Mouse (Mus musculus): Measurements from ENCODE around the gene Tnfrsf17.
"Not testable (repeated sequence)": the region's sequence is repeated elsewhere in the genome, so short reads cannot be mapped to it uniquely, and the experiment has no call there.

The Tnfrsf17 gene

DNA sequence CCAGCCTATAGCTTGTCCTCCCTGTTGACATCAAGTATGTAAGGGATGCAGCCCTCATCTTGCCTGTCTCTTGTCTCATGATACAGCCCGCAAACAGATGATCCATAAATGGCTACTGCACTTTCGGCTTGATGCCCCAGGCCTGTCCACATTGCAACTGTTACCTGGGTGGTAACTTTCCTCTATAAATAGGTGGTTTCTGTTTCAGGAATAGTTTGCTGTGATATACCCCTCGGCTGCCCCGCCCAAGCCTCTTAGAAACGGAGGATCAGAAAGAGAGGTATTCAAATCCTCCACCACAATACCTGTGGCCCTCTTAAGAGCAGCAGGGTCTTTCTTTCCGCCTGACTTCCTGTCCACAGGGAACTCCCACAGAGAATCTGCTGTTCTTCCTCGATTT, at the start of gene Tnfrsf17:
Gene Tnfrsf17 (plus strand): TSS at position 301 of the 400 bp plus-strand sequence.
- no peak for DNase-seq

DNA sequence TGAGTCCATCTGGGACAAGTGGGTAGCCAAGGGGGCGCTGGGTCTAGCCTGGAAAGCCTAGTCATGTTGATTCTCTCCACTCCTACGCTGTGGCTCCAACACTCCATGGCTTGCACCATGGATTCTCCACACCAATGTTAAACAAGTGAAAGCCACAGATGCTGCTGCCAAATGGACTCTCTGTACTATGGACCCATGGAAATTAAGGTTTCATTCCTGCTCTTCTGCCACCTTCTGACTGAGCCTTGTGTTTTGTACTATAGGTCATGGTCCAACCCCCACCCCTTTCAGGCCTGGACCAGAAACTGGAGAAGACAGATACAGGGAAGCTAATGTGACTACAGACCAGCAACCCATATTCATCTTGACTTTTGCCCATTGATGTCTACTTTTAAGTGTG, 47.1 kb upstream of the Tnfrsf17 start:
- DNase-seq: no peak

DNA sequence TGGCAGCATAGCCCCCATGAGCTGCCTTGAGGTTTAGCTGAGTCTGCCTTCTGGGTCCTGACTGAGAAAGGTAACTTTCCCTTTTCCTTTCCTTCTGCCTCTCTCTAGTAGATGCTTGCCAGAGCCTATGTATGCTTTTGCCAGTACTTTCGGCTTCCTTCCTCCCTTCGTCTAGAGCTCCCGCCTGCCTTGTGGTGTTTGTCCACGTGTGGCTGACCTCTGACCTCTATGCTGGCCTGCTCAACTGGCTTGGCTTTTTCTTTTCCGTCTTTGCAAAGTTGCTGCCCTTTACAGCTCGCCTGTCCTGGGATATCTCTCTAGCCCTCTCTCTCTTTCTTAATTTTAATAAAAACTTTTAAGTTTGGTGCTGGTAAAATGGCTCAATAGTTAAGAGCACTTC, 43.8 kb upstream of the Tnfrsf17 start:
- DNase-seq: no peak

DNA sequence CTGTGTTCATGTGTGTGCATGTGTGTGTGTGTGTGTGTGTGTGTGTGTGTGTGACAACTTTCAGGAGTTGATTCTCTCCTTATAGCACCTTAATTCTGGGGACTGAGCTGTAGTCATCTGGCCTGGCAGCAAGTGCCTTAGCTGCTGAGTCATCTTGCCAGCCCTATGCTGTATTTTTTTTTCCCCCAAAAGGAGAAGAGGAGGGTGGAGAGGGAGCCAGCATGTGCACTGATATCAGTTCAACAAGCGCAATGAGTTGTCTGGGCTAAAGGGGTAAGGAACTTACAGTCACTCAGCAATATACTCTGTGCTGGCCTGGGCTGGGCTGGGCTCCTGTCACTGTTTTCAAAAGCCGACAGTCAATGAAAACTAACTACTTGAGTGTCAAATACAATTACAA, 43.0 kb upstream of the Tnfrsf17 start:
- no peak for DNase-seq

DNA sequence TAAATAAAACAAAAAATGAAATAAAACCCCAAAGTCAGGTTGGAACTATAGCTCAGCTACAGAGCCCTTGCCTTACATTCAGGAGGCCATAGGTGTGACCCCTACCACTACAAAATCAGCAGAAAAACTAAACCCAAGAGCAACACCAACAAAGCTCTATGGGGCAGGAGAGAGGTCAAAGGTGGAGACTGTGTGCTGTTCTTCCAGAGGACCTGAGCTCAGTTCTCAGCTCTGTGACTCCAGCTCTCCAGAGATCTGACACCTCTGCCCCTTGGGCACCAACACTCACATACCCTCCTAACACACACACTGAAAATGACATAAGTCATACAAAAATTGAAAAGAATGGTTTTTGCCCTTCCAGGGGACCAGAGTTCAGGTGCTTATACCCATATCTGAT, 42.5 kb upstream of the Tnfrsf17 start:
- DNase-seq: no peak

DNA sequence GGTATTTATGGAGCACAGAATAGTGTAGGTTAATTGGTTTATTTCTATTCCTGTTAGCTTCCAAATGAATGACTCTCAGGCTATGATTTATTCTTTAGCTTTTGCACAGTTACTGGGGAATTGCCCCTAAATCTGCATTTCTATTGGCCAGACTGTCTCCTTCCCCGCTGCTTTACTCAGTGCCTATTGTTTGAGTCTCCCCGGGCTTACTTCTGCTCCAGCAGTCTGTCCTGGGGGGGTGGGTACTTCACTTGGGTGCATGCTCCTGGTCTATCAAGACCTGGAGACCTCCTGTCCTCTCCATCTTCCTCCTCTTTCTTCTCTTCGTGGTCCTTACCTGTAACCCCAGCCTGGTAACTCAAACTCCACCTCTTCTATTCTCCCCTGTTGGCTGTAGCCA, 36.7 kb upstream of the Tnfrsf17 start:
- DNase-seq: no peak

DNA sequence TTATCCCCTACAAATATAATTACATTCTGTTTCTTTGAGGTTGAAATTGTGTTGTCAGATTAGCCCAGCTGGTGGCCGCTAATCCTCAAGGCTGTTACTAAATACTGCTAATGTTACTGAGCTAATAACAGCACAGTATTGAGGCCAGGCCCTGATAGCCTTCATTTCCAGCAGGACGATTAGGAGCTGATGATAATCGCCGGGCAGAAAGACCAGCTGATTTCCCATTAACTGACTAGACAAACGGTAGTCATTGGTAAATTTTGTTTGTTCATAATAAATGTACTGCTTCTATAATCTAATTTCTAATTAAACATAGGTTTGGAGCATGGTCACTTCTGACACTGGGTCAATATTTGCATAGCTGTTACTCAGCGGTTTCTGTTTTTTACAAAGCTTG, 34.8 kb upstream of the Tnfrsf17 start:
- no peak for DNase-seq

DNA sequence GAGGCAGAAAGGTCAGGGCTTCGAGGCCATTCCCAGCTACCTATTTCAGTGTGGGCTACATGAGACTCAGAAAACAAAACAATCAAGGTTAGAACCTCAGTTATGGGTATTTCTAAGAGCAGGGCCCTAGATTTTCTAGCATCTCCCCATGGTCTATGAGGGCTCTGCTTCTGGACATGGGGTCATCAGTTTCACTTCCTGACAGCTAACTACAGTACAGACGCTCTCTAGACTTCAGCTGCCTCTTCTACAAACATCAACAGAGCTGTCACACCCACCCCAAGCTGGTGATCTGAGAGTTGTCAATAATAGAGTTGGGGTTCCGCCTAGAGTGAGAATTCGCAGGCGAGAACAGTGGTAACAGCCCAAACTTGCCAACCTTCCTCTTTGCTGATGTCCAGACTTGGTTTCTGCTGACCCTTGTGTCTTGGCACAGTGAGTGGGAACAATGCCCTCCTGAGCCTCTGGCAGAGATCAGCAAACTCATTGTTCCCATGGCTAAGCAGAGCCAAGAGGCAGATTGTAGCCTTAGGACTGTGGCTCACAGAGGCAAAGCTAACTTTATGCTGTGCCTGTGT, 30.9 kb upstream of the Tnfrsf17 start:
- no peak for DNase-seq

DNA sequence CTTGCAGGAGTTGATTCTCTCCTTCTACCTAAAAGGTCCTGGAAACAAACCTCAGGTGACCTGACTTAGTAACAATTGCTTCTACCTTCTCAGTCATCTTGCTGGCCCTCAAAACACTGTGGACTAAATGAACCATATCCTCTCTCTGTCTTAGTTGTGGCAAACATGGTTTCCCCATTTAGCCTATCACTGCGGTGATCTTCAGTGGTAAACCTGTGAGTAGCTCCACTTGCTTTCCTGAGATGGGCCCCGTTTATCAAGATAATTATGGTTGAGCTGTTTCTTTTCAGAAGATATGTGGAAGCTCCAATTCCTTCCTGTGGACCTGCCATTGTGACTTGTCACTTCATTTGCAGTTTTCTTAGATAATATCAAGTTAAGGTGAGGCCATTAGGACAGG, 28.7 kb upstream of the Tnfrsf17 start:
- no peak for DNase-seq

DNA sequence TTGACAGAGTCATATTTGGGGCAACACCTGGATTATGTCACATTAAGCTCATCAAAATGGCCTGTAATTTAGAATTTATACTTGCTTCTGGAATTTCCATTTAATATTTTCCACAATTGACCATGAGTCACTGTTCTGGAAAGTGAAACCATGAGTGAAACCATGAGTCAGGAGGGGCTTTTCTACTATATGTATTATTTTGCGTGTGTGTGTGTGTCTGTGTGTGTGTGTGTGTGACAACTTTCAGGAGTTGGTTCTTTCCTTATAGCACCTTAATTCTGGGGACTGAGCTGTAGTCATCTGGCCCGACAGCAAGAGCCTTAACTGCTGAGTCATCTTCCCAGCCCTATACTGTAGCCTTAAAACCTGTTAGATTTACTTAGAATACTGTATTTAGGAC, 27.7 kb upstream of the Tnfrsf17 start:
- DNase-seq: no peak

DNA sequence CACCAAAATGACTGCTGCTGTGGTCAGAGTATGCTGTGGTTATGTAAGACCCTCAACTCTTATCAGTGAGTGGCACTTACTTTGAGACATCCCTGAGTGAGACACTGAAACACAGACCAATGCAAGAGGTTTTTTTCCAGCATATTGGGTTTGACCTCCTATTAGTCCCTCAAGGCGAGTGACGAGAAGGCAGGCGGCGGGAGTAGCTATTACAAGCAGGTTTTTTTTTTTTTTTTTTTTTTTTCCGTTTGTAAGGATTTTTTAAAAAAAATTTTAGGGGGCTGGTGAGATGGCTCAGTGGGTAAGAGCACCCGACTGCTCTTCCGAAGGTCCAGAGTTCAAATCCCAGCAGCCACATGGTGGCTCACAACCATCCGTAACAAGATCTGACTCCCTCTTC, 24.7 kb upstream of the Tnfrsf17 start:
- not testable (repeated sequence) for DNase-seq

DNA sequence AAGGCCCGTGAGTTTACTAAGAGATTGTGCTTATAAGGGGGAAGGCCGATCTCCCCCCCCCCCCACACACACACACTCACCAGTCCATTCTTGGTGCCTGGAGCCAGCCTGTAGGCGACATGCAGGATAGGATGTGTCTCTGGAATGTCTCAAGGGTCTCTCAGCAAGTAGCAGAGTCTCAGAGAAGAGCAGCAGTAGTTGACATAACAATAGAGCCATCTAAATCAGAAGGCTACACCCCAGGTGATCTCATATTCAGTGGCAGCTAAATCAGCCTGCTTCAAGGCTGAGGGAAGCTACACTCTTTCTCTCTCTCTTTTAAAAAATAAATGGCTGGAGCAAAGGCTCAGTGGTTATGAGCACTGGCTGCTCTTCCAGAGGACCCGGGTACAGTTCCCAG, 18.0 kb upstream of the Tnfrsf17 start:
- not testable (repeated sequence) for DNase-seq

DNA sequence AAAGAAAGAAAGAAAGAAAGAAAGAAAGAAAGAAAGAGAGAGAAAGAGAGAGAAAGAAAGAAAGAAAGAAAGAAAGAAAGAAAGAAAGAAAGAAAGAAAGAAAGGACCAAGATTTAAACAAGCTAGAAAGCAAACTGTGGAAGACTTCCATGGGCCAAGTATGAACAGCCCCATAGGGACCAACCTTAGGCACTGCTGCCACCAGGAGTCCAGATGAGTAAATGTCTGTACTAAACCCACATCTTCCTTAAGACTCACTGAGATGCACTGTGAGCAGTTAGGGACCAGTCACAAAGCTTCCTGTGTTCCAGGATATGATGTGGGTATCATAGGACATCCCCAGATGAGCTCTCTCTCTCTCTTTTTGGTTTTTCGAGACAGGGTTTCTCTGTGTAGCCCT, 15.9 kb upstream of the Tnfrsf17 start:
- DNase-seq: peak; percentile 27

DNA sequence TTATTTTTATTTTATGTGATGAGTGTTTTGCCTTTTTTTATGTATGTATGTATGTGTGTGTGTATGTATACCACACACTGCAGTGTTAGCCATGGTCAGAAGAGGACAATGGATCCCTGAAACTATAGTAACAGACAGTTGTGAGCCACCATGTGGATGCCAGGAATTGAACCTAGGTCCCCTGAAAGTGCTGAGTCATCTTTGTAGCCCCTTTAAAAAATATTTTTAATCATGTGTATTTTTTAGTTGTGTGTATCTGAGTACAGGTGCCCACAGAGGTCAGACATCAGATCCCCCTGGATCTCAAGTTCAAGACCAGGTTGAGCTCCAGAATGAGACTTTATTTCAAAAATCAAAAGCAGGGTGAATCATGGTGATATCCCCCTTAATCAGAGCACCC, 9.9 kb upstream of the Tnfrsf17 start:
- no peak for DNase-seq

DNA sequence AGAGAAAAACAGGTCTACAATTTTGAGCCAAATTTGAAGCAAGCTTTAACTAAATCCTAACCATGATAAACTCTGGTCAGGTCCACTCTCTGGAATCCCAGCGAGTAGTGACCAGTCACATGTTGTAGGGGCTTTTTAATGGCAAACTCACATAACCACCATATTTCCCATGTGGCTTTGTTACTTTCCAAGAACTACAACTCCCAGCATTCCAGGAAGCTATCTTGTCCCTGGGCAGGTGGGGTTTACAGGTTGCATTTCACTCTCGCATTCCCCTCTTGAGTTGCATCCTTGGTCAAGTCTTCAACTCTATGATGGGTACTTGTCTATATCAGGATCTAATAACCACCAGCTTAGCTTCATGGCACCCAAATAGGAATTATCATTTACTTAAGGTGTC, 8.1 kb upstream of the Tnfrsf17 start:
- DNase-seq: no peak

DNA sequence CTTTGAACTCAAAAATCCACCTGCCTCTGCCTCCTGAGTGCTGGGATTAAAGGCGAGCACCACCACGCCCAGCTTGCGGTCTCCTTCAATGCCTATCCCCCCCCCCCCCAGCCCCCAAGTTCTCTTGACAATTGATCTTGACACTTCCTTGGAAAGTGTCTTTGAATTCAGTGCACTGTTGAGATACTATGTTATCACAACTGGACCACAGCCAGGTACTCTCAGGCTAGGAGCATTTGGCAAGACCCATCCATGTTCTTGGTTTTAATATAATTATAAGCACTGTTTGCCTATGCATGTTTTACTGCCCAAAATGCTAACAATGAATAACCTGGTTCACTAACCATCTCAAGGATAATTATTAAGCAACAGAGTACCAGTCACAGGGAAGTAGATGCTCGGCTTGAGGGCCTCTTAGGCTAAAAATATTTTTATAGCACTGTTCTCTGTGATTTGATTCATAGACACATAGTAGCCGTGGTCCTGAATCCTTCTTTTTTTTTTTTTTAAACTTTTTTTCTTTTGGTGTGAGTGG, 2.2 kb downstream of the Tnfrsf17 start:
- peak; percentile 28 for DNase-seq

DNA sequence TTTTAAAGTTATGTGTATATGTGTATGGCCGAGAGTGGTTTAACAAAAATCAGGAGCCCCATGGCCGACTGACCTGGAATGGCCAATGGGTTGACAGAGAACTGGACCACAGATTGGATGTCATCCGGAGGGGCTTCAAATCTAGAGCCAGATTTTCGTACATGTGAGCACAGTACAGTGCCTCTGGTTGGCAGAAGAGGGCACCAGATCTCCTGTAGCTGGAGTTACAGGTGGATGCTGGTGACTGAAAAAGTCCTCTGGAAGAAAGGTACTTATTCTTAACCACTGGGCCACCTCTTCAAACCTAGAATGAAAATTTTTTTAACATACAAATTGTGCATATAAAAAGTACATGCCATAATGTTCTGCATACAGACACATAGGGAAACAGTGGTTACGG, 3.1 kb downstream of the Tnfrsf17 start:
- DNase-seq: no peak

DNA sequence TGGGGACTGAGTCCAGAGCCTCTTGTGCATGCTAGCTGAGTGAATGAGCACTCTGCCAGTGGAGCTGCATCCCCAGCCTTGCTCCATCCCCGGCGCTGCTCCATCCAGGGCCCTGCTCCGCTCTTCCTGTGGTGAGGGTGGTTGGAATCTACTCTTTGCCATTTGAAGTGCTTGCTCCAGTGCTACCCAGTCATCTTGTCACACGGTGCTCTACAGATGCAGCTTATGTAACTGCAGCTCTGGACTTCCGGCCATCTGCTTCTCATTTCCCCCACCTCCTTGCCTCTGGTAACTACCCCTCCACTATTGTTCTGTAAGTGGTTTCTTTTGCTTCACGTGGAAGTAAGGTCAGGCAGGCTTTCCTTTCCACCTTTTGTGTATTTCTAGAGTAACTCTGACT, 3.7 kb downstream of the Tnfrsf17 start:
- DNase-seq: no peak

DNA sequence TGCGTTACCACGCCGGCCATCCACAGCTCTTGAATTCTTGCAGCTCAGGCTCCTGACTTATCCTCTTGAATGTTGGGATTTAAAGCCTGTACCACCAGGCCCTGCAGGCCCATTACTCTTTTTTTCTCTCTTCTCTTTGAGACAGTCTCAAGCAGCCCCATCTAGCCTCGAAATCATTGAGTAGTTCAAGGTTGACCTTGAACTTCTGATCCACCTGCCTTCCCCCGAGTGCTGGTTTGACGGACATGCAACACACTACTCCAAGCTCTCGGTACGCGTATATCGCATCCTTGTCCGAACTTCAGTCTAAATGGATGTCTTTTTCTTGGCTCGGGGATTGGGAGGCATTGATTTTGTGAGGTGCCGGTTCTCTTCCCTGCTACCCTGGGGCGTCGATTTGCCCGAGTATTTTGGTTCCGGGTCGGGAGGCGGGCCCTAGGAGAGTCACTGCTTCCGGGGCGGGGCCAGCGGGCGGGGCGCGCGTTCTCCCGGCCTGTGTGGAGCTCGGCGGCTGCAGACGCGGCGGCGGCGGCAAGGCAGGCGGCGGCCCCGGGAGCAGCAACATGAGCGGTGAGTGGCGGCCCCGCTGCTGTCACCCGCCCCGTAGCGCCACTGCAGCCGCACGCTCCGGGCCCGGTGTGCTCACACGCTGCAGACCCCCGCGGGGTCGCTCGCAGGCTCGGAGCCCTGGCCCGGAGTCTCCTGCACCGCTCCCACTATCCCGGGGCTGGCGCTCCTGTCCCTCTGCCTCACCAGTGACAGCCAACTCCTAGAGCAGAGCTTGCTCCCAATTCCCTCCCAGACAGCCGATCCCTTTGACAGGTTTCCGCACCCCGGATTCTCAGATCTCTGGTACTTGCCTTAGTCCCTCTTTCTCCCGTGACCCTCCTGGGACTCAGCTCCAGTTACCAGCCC, 9.1 kb downstream of the Tnfrsf17 start, which contains the start of gene Snx29:
Gene Snx29 (plus strand): TSS at position 500 of the 915 bp plus-strand sequence.
- peak; percentile 98 for DNase-seq

DNA sequence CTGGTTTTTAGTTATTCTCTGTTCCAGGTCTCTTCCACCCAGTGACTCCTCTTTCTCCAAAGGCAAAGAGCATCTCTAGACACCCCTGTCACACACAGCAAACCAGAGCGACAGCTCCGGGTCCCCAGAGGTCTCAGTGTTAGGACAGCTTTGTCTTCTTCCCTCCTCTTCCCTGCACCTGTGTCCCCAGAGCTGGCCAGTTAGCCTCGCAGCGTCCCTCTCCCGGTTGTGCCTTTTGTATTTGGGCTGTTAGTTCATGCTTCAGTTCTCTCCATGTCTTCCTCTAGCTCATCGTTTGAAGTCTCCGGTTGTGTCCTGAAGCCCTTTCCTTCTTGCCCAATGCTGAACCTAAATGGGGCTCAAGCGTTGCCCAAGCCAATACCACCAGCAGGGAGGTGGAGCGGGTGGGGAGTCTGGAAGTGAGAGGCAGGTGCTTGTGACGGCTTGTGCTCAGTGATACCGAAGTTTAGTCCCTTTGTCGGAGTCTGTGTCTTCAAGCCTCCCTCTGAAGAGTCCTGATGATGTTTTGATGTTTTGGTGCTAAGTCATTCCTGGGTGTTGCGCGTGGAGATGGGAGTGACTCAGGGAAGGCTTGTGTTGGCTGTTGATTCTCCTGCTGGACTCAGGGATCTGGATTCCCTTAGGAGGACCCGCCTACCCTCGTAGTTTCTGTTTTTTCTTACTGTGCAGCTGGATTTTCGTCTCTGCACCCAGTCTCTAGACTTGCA, 9.9 kb downstream of the Tnfrsf17 start:
- peak; percentile 27 for DNase-seq

DNA sequence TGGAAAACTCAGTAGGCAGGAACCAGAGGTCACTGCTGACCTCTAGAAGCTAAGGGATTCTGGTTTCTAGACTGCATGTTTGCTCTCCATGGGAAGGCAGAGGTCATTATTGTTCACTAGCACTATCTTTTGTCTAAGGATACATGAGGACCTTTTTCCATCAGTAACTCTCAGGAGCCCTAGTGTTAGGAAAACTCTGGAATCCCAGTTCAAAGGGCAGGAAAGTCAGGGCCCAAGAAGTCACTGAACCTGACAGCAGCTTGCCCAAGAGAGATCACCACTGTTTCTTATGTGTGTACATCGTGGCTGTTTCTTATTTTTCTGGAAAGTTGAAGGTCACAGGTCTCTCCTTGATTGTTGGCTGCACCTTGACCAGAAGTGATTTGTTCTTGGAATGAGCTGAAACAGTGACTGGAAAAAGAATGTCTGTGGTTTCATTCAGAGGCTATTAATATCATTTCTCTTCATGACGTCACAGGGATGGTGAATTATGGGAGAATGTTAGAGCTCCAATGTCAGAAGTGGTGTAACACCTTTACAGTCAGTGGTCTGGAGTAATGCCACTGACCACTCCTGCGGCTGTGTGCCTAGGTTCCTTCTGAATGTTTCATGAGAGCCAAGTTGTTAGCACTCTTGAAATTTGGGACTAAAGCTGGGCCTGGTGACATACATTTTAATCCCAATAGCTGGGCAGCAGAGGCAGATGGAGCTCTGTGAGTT, 16.6 kb downstream of the Tnfrsf17 start:
- no peak for DNase-seq

DNA sequence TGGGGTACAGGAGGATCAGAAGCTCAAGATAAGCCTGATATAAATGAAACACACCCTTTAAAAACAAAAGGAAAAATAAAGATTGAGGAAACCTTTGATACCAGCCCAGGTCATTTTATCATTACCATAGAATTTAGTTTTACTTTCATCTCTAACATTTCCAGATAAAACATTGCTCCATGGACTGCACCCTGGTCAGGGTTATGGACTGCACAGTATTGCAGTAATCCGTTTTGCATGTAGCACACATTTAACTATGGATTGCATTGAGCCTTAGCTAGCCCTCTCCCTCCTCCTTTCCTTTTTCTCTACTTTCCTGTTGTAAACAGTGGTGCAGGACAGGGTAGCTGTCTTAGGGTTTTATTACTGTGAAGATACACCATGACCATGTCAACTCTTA, 17.4 kb downstream of the Tnfrsf17 start:
- DNase-seq: no peak

DNA sequence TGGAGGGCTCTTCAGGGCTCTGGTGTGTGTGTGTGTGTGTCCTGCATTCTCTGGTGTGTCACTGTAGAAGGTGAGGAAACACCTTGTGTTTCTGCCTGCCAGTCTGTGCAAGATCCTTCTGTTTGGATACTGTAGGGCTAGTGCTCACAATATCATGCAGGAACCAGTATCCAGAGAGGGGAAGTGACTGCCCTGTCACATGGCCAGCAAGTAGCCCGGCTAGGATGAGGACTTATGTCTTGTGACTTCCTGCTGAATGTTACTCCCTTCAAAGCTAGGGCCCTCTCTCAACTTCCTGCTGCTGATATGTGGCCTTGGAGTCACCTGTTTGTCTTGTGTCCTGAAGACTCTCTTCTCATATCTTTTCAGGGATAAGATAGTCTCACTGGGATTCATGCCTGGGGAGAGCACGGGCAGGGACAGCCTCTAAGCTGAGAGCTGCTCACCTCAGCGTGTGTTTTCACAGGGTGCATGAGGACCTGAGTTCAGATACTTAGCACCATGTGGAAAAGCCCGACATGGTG, 29.7 kb downstream of the Tnfrsf17 start:
- peak; percentile 27 for DNase-seq
